Mouse (Mus musculus): ENCODE measurements at regions not wholly inside any gene's neighbourhood (a gene's known extent, or its start where the extent isn't known, plus 50 kb on each side); places are given as distances from the start of the nearest gene placed in this dataset.

DNA sequence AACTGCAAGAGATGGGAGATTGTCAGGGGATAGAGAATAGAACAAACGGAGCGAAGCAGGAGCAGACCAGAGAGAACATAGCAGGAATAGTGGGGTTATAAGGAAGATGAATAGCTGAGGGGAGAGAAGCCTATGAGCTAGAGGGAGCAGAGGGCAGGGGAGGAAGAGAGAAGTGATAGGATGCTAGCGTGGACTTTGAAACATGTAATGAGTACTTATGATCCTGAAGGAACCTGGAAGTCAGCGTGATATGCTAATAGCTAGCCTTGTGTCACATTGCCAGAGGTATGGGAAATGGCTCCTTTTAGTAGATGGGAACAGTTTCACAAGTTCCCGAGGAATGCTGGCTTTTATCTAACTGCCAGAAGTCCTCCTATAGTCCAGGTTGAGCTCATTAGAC lies 51.8 kb downstream of the Calml3 start:
- in situ Hi-C loops (cut with MseI, MboI): no loop called here

DNA sequence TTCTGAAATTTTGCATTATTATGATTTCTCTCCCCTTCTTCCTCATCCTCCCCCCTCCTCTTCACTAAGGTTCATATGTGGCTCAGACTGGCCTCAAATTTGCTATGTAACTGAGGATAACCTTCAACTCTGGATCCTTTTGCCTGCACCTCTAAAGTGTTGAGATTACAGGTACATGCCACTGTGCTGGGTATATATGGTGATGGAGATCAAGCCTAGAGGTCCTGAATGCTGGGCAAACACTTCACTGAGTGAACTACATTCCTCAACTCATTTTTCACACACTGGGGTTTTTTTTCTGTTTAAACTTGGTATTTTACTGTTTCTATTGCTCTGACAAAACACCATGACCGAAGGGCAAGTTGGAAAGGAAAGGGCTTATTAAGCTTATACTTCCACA lies 52.9 kb downstream of the Calml3 start:
- in situ Hi-C loops (cut with MseI, MboI): no loop called here

DNA sequence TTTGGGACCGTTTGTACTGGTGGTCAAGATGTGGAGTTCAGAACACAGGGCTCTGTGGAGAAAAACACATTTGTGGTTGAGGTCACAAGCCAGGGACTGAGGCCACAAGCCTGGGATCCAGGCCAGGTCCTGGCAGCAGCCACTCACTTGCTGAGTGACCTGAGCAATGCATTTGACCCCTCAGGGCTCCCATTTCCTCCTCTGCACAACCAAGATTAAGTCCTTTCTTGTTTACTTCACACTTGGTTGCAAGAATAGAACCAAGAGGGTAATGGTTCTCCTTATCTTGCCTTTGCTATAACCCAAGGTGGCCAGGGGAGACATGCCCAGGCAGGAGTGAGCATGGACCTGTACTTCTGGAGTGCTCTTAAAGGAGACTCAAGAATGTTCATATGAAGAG lies 53.4 kb downstream of the Calml3 start:
- in situ Hi-C loops (cut with MseI, MboI): no loop called here

DNA sequence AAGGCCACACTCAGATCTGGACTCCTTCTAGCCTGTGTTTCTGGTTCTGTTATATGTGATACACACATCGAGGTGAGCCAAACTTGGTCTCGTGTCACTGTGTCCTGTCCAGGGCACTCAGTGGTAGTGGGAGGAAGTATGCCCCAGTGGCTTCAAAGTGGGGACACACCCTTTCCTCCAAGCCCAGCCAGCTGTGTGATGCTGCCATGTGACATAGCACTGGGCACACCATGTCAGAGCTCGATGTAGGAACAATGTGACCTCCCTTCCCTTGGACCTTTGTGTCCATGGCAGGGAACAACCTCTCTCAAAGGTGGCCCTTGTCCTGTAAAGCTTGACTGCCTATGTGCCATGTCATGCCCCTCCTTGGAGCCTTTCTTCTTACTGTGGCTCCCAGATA lies 54.5 kb downstream of the Calml3 start:
- in situ Hi-C loops (cut with MseI, MboI): loop anchor here in 1 of 2 experiments (10.0 kb wide), 1 partner anchor 145 kb away; no protein-coding TSS in a partner anchor

DNA sequence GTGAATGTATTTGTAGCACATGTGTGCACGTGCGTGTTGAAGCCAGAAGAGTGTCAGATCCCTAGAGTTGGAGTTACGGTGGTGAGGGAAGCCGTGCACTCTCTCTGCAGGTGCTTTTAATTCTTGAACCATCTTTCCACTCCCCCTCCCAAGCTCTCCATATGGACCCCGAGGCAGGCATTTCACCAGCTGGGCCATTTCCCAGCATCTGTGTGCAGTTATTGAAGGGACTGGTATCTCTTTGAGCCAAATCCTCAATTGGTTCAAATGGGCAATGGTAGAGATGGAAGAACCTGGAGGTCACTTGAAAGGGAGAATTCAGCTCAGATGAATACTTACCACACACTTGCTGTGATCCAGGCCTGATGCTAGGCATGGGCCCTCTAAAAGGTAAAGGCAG lies 55.3 kb downstream of the Calml3 start:
- in situ Hi-C loops (cut with MseI, MboI): loop anchor here in 1 of 2 experiments (10.0 kb wide), 1 partner anchor 146 kb away; no protein-coding TSS in a partner anchor

DNA sequence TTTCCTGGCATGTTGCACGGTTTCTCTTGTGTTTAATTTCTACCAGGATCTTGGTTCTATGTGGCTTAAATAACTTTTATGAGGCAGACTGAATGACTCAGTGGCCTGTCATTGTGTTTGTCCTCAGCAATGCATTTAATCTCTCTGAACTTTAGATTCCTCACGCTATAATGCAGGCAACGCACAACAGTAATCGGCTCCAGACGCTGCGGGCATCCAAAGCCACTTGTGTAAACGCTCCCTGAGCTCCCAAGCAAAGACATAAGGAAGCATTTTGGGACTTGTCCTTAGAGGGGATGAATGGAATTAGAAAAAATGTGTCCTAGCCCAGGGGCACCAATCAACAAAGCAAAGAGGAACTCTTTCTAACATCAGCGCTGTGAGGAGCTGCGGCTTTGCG lies 57.6 kb downstream of the Calml3 start:
- in situ Hi-C loops (cut with MseI, MboI): loop anchor here in 1 of 2 experiments (10.0 kb wide), 1 partner anchor 148 kb away; no protein-coding TSS in a partner anchor

DNA sequence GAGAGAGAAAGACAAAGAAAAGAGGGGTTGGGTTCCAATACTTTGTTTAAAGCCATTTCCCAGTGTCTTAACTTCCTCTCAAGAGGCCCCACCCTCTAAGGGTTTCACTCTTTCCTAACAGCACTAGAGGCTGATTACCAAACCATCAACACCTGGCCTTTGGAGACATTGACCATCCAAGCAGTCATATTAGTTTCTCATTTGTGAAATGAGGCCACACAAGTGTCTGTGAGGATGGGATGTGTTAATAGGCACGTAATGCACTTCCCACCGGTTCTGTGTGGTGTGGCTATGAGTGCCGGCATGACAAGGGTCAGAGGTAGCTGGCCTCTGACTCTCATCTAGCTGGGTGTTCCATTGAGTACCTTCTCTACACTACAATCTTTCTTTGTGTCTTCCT lies 59.2 kb downstream of the Calml3 start:
- in situ Hi-C loops (cut with MseI, MboI): loop anchor here in 1 of 2 experiments (10.0 kb wide), 1 partner anchor 150 kb away; no protein-coding TSS in a partner anchor

DNA sequence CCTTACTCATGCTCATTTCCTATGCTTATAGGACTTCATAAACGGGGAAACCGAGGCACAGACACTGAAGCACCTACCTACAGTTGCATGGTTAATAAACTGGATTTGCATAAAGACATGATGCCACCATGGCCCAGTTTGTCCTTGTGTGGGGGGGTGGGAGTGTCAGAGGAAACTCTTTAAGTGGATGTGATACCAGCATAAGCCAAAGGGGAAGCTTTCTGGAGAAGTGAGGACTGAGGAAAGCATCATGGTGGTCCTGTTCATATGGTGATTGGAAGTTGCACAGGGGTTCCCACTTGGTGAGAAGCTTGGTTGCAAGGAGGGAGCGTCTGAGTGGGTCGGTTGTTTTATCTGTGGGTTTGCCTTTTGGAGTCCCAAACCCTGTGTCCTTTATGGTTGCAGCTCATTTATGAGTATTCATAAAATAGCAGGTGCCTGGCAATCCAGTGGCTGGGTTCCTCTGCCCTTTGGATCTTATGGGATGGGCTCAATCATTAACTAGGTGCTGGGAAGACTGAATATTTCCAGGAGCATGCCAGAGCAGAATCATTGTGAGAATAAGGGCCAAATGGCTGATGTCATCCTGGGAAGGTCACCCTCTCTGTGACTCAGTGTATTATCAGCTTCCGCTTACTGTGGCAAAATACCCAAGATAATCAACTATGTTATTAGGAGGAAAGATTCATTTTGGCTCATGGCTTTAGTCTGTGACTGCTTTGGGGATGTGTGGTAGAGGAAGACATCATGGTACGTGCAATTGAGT lies 60.2 kb downstream of the Calml3 start:
- in situ Hi-C loops (cut with MseI, MboI): loop anchor here in 1 of 2 experiments (10.0 kb wide), 1 partner anchor 151 kb away; no protein-coding TSS in a partner anchor

DNA sequence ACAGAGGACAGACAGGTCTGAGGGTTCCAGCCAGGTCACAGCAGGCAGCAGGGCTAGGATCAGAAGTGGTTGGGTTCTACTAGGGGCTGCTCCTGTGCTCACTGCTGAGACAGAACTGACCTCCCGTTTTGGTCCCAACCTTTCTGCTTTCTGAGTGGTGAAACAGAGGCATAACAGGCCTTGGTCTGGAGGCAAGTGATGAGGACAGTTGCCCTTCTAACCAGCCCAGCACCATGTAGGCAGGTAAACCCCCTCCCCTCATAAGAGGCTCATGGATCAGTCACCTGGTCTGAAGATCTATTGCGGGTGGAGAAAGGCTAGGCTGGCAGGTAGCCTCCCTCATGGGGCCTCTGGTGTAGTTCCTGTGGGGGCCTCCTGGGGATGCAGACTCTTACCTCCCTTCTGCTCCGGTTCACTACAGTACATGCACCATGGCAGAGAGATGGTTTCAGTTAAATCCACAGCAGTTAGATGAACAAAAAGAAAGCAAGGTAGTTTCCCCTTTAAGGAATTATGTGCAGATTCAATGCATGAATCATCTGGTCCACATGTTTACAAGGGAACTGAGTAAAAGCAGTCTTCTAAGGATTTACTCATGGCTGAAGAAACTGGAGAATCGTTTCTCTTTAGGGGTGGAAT lies 61.2 kb downstream of the Calml3 start:
- in situ Hi-C loops (cut with MseI, MboI): loop anchor here in 1 of 2 experiments (10.0 kb wide), 1 partner anchor 152 kb away; no protein-coding TSS in a partner anchor

DNA sequence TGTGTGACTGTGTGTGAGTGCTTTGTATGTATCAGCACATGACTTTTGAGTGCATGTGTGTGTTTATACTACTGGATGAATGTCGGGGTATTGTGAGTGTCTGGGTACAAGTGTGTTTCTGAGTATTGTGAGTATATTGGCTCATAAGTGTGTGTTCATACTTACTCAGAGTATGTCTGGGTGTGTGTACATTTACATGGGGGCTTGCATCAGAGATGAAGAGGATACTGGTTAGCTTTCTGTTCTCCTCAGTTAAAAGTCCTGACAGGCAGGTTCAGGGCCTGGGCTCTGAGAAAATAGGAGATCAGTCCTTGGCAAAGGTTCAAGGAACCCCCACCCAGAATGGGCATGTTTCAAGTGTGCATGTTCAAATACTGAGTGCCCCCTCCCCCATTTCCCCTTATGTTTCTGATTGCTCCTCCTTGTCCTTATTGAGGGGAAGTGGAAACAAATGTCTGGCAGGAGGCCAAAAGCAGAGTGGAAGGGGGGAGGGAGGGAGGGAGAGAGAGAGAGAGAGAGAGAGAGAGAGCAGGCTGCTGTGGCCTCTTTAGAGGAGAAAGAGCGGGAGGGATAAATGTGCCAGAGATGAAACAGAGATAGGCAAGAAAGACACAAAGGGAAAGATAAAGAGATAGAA lies 61.9 kb downstream of the Calml3 start:
- in situ Hi-C loops (cut with MseI, MboI): loop anchor here in 1 of 2 experiments (10.0 kb wide), 1 partner anchor 153 kb away; no protein-coding TSS in a partner anchor

DNA sequence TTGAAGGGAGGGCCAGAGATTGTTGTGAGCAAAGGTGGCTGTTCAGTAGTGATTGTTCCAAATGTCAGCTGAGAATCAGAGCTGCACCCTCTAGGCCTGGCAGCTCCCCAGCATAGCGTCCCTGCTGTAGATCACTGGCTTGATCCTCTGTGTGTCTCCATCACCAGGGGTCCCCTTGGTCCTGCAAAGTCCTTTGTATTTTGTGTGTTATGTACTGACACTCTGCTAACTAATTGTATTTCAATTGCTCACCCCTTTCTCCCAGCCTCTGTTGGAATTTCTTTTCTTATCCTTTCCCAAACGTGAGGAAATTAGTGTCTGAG lies 73.5 kb downstream of the Calml3 start:
- in situ Hi-C loops (cut with MseI, MboI): no loop called here

DNA sequence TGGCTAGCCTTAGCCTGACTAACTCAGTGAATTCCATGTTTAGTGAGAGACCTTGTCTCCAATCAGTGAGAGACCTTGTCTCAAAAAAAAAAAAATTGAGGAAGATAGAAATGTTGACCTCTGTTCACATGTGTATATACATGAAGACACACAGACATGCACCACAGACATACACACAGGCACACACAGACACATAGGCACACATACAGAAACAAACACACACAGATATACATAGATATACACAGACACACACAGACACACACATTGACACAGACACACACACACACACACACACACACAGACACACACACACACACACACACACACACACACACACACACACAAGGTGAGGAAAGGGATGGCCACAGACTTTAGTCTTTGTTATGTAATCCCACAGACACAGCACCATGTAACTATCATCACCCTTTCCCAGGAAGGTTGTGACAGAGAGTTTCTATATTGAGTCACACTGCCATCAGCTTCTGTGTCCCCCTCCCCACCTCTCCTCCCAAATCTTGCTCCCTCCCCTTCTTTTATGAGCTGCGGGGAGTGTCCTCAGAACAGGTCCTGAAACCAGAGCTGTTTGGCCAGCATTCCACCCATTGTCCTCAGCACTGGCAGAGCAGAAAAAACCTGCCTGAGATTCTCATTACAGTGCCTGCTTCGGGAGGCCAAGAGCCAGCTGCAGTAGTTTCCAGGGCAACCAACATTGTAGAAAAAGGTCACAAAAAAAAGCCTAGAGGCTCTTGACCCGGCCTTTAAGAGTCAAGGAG lies 74.0 kb downstream of the Calml3 start:
- in situ Hi-C loops (cut with MseI, MboI): no loop called here

DNA sequence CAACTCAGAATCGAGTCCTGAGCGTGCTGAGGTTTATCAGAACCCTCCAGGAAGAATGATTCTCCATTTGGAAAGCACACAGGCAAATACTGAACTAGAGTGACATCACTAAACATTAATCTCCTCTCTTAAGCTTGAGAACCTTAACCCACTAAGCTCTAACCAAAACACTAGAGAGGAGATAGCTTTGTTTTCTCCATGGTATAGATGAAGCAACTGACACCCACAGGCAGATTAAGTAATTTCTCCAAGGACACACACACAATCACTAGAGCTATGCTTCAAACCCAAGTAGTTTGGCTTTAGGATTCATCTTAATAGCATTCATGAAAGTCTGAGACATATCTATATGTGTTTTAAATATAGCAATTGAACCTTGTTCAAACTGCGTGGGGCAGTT lies 75.2 kb downstream of the Calml3 start:
- in situ Hi-C loops (cut with MseI, MboI): no loop called here

DNA sequence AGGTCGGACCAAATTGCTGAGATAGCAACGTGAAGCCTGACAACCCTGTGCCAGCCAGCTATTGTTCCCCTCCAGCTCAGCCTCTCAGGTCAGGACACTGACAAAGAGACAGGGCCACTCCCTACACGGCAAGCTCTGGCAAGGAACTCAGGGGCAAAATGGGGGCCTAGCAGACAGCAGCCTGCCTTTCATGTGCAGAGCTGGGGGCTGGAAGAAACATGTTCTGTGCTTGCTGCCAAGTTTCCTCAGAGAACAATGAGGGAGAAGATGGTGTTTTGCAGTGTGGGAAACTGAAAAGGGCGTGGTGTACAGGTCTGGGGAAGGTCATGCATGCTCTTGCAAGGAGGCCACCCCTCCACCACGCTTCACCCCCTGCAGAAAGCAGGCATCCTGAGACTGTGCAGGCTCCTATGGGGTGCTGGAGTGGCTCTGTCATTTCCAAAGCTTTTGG lies 77.8 kb downstream of the Calml3 start:
- in situ Hi-C loops (cut with MseI, MboI): no loop called here

DNA sequence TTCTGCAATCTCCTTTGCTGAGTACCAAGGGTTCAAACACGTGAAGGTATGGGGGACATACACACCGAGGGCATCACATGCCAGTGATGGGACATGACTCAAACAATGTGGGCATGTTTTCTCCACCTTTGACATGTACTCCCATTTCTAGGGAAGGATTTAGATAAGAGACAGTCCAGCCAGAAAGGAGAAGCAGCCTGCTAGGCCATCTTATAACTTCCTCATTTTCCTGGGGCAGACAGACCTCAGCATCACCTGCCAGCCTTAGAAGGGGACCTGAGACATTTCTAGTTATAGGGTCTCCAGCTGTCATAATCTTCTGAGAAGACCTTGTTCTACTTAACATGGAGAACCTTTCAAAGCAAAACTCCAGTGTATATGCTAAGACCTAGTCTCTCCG lies 78.3 kb downstream of the Calml3 start:
- in situ Hi-C loops (cut with MseI, MboI): no loop called here

DNA sequence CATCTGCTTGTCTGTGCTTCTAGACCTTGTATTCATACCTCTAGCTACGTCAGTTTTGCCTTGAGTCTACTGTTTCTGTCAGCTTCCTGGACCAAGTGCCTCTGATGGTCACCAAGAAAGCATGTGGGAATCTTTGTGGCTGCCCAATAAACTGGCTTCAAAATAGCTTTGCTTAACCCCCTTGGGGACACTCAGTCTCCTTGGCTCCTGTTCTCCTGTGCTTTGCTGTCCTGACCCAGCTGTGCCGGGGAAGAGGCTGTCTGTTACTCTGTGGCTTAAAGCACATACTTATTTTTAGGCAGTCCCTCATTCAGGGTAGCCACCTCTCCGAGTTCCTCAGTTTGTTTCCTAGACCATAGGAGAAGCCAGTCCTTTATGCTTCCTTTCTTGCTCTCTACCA lies 79.8 kb downstream of the Calml3 start:
- in situ Hi-C loops (cut with MseI, MboI): no loop called here

DNA sequence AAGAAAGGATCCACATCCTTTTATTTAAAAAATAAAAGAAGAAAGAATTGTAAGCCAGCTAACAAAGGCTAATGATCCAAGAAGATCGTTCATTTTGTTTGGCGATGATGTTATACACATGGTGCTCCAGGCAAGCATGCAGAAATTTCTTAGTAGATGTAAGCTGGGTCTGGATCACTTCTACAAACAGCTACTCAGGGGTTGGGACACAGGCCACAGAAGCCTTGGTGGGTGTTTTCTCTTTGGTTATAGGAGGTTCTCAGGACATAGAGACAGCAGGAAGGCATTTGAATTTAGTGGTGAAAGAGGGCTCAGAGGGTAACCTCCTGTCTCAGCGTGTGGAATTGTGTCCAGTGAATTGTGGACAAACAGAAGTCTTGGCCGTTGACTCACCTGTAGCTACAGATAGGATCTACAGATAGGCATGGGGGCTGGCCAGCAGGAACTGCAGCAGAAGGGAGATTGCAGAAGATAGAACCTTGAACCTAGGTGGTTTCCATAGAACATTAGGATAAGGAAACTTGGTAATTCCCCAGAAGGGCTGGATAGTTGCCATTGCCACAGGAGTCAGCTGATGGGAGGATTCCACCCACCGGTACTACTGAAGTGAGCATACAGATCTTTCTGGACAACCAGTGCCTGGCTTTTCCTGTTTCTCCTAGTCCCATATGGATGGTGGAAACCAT lies 80.5 kb downstream of the Calml3 start:
- in situ Hi-C loops (cut with MseI, MboI): no loop called here

DNA sequence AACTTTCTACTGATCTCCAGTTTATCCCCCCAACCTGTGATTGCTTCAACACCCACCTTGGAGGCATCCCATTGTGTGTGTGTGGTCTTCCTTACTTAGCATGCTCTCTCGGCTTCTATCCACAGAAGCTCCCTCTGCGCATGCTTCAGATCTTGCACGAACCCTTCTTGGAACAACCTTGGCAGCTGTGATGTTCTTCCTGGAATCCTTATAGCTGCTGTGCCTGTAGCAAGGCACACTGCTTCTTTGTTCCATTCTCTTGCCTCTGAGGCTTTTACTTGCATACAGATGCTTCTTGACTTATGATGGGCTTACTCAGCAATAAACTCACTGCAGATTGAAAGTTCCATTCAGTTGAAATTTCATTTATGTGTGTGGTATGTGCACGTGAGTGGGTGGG lies 81.2 kb downstream of the Asb13 start:
- in situ Hi-C loops (cut with MseI, MboI): no loop called here

DNA sequence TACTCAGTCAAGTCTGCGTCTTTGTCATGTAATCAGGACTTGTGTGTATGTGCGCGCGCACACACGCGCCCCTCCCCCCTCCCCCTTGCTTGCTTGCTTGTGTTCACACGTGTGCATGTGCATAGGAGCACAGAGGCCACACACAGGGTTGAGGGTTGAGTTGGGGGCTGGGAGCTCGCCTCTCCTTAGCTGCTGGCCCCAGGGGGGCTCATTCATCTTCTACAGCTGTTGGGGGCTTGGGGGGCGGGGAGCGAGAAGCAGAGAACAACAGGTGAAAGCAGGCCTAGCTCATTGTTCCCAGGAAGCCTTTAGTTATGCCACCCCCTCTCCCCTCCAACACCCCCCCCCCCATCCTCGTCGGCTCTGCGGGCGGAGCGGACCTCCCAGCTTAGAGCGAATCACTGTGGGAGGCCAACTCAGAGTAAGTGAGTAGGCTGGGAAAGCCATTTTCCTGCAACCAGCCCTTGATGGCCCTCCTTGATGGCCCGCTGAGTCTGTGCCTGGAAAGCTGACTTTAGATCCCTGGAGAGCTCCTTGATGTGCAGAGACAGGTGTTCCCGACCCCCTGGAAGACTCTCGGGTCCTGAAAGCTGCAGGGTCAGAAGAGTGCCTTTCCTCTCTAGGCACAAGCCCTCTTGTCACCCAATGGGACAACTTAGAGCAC lies 78.8 kb downstream of the Asb13 start:
- in situ Hi-C loops (cut with MseI, MboI): no loop called here

DNA sequence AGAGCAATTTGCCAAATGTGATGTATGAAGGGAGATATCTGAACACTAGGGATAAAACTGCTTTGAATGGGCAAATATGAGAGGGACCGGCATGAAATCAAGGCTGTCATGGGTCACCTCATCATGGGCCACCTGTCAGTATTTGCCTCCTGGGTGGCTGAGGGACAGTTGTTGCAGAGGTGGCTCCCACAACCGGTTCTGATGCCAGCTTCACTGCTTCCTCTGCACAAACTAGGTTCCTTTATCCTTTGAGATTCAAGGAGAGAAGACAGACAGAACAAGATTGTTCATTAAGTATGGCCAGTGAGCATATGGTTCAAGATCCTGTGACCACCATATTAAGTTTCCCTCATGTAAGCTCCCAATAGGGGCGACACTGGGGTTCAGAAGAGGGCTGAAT lies 78.3 kb downstream of the Asb13 start:
- in situ Hi-C loops (cut with MseI, MboI): no loop called here

All from mouse trophoblast stem cell (cell line).